Mouse (Mus musculus): ENCODE results near the gene Rasef. TPM values are rescaled to one million over a fixed set of nuclear protein-coding genes. Genes with fewer than 3 reads are reported as not detected.

The Rasef gene
- total RNA-seq, 2 experiments from 2014 or later: 0.53 to 0.55 TPM

Other genes with a start within 250 kb of the Rasef start
- gene Gm11238, start 183.1 kb downstream of the Rasef start, total RNA-seq (2021): not detected
- gene Gm11237, start 168.0 kb downstream of the Rasef start, total RNA-seq (2021): not detected
- not detected for gene Gm11236, start 152.9 kb downstream of the Rasef start, total RNA-seq (2021)
- gene Gm11239, start 122.6 kb downstream of the Rasef start, total RNA-seq (2021): not detected
- not detected for gene Gm428, start 107.5 kb downstream of the Rasef start, total RNA-seq (2021)
- gene Gm11758, start 85.3 kb upstream of the Rasef start, total RNA-seq (2021): not detected
- gene Gm11757, start 100.1 kb upstream of the Rasef start, total RNA-seq (2021): not detected
- gene Gm13871, start 115.0 kb upstream of the Rasef start, total RNA-seq (2021): not detected
- gene Gm11756, start 129.8 kb upstream of the Rasef start, total RNA-seq (2021): under 1 TPM in 1 of 2 experiments, not detected in 1; 0.22 TPM
- 1 to 10 TPM; 1.3 to 1.7 TPM for gene 2310002L09Rik, start 159.9 kb upstream of the Rasef start, total RNA-seq (2021)
- gene Frmd3, start 222.4 kb upstream of the Rasef start, total RNA-seq (2021): under 1 TPM; 0.15 to 0.24 TPM

Data from heart, postnatal 10 days (tissue).